Mouse (Mus musculus) R1 (cell line): ENCODE measurements at regions not wholly inside any gene's neighbourhood (a gene's known extent, or its start where the extent isn't known, plus 50 kb on each side); places are given as distances from the start of the nearest gene placed in this dataset.
A peak's percentile ranks its signal among the peaks of the same experiment; 100 is the strongest.

Experiments
- DNase-seq: peaks from one replicate; pipeline ENCODE4 v3.0.0-alpha.2; 2018; ENCODE audit warnings: low read depth, low spot score

- DNase-seq: no peak
These were observed 77.4 kb upstream of the Commd8 start for GRCm38 (mm10) chr5:72245382-72245781.

- no peak for DNase-seq
These were observed 76.1 kb upstream of the Commd8 start for GRCm38 (mm10) chr5:72244134-72244533.

GRCm38 (mm10) chr5:72242981-72243380, 75.0 kb upstream of the Commd8 start:
- DNase-seq: no peak

- no peak for DNase-seq
These were observed 73.5 kb upstream of the Commd8 start for GRCm38 (mm10) chr5:72241451-72241850.

GRCm38 (mm10) chr5:72240271-72240670, 72.3 kb upstream of the Commd8 start:
- no peak for DNase-seq

- DNase-seq: no peak
These were observed 59.0 kb upstream of the Commd8 start for GRCm38 (mm10) chr5:72227002-72227401.

- DNase-seq: no peak
These were observed 57.7 kb upstream of the Commd8 start for GRCm38 (mm10) chr5:72225576-72226298.

- peak; percentile 40 for DNase-seq
These were observed 57.1 kb upstream of the Commd8 start for GRCm38 (mm10) chr5:72225056-72225455.

GRCm38 (mm10) chr5:72224551-72224966, 56.6 kb upstream of the Commd8 start:
- DNase-seq: no peak

- no peak for DNase-seq
These were observed 54.9 kb upstream of the Commd8 start for GRCm38 (mm10) chr5:72222902-72223301.

- no peak for DNase-seq
These were observed 51.7 kb upstream of the Commd8 start for GRCm38 (mm10) chr5:72219697-72220096.

- DNase-seq: no peak
These were observed 51.3 kb upstream of the Commd8 start for GRCm38 (mm10) chr5:72219248-72219647.
